In the genomic region with DNA sequence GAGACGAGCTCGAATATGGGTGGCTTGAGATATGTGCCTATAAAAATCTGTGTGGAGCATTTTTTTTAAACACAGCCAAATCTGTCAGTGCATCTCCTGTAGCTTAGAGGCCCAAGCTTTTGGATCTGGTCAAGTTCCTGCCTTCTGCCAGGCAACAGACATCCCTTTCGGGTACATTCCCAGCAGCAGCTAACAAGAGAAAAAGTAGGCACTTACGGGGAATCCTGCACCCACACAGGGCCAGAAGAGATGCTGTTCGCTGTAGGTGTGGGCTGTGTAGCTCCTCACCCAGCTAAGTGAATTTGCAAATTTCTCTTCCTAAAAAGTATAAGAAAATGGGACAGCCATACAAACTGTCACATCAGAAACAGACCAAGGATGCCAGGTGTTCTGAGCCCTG, we compare ENCODE assay signal across 14 mouse cellular contexts.
"Had no signal": no experiment of that assay in that cellular context is flagged by ENCODE, and none has a peak within 500 bp of the region (broad histone marks: within the 10 kb centered on the region; RNA-seq: fewer than 3 reads in every experiment).

No protein-coding gene starts in this region.

- H3K4me3 ChIP-seq: limb, embryonic 12.5 days; liver, embryonic 13.5 days; lung, embryonic 15.5 days; midbrain, embryonic 12.5 days; neural tube, embryonic 13.5 days had no signal

- H3K4me1 ChIP-seq: liver, embryonic 13.5 days; midbrain, embryonic 12.5 days had no signal

- H3K9me3 ChIP-seq: limb, embryonic 12.5 days; liver, embryonic 13.5 days; lung, embryonic 15.5 days; midbrain, embryonic 12.5 days; neural tube, embryonic 13.5 days had no signal

- DNase-seq: kidney, adult 8-10 months; kidney, postnatal 25 days; liver; liver, embryonic 13.5 days; liver, postnatal 0 days; lung, postnatal 14 days; retina, postnatal 1 day had no signal

- H3K9ac ChIP-seq: limb, embryonic 12.5 days; liver, embryonic 13.5 days; liver, postnatal 0 days; lung, embryonic 15.5 days; midbrain, embryonic 12.5 days; neural tube, embryonic 13.5 days had no signal

- H3K4me2 ChIP-seq: limb, embryonic 12.5 days; liver, embryonic 13.5 days; lung, embryonic 15.5 days; midbrain, embryonic 12.5 days; neural tube, embryonic 13.5 days had no signal

- H3K27me3 ChIP-seq: limb, embryonic 12.5 days; liver, embryonic 13.5 days; lung, embryonic 15.5 days; neural tube, embryonic 13.5 days had no signal

- ATAC-seq: inflammation-experienced regulatory T-cells, adult 6 months; intestine, postnatal 0 days; liver, postnatal 0 days; midbrain, embryonic 16.5 days had no signal

- H3K27ac ChIP-seq: limb, embryonic 12.5 days; liver, embryonic 13.5 days; lung, embryonic 15.5 days; midbrain, embryonic 12.5 days; neural tube, embryonic 13.5 days had no signal

- H3K36me3 ChIP-seq: limb, embryonic 12.5 days; liver, embryonic 13.5 days; lung, embryonic 15.5 days; midbrain, embryonic 12.5 days; neural tube, embryonic 13.5 days had no signal
